Mouse (Mus musculus): ENCODE measurements at regions not wholly inside any gene's neighbourhood (a gene's known extent, or its start where the extent isn't known, plus 50 kb on each side); places are given as distances from the start of the nearest gene placed in this dataset.

DNA sequence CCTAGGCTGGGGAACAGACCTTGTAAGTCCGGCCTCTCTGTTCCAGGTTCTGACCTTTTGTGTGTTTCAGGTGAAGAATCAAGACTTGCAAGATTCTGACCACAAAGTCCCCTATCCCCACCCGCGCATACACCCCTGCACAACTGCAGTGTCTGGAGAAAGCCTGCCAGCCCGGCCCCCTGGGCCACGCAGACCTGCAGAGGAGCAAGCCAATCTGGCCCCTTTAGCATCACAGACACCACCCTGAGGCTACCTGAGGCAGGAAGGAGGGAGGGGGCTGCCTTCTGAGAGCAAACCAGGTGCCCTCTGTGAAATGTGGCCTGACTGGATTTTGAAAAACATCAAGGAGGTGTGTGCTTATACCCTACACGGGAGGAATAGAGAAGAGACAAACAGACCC is 213.8 kb upstream of the Spdye4c start:
- Histone ChIP-seq H3K4me1 (ENCODE audit: control insufficient read depth, insufficient read depth, low read length) (peaks cover 5% of the 10 kb centered on the region), H3K4me2 (ENCODE audit: low read depth, severe bottlenecking) (no peak overlapping the region), H3K36me3 (ENCODE audit: control insufficient read depth, insufficient read depth, low read length) (no peaks in the 10 kb centered on the region), H3K9ac (ENCODE audit: low read length) (no peak overlapping the region), H3K4me3 (ENCODE audit: low read depth, low read length) (no peak overlapping the region), H3K27ac (replicated peaks; ENCODE audit: low read depth, low read length) (no peak overlapping the region), H3K9me3 (ENCODE audit: control insufficient read depth, low read length) (no peaks in the 10 kb centered on the region), H3K27me3 (ENCODE audit: control insufficient read depth, insufficient read depth, low read length) (no peaks in the 10 kb centered on the region)
- DNase-seq (ENCODE audit: low spot score): peak; percentile 35
- 64% methylated on average over 6 of the region's 6 CpGs for WGBS
- ATAC-seq (ENCODE audit: insufficient number of reproducible peaks, low FRiP score, low TSS enrichment, low read depth): no peak

DNA sequence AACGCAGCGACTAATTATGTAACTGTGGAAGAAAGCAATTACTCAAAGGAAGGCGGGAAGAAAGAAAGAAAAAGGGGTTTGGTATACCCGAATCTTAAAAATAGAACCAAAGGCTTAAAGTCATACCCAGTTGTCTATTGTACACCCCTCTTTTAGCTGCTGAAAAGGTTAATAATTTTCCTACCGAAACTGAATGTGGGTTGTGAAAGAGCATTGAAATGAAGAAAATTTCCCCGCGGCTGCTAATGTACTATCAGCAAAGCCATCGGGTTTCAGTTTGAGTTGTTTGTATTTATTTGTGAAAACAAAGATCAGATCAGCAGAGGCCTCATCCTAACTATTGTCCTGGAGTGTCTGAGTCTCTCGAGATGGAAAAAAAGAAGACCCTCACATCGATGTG is 213.3 kb upstream of the Spdye4c start:
- no peaks in the 10 kb centered on the region for H3K9me3 ChIP-seq (ENCODE audit: control insufficient read depth, low read length)
- no peak for DNase-seq (ENCODE audit: low spot score)
- peaks cover 5% of the 10 kb centered on the region for H3K4me1 ChIP-seq (ENCODE audit: control insufficient read depth, insufficient read depth, low read length)
- no peak overlapping the region for H3K27ac ChIP-seq (replicated peaks; ENCODE audit: low read depth, low read length)
- WGBS: 66% methylated on average over 10 of the region's 10 CpGs
- H3K27me3 ChIP-seq (ENCODE audit: control insufficient read depth, insufficient read depth, low read length): no peaks in the 10 kb centered on the region
- no peak for ATAC-seq (ENCODE audit: insufficient number of reproducible peaks, low FRiP score, low TSS enrichment, low read depth)
- H3K4me3 ChIP-seq (ENCODE audit: low read depth, low read length): no peak overlapping the region
- no peak overlapping the region for H3K9ac ChIP-seq (ENCODE audit: low read length)
- no peak overlapping the region for H3K4me2 ChIP-seq (ENCODE audit: low read depth, severe bottlenecking)
- no peaks in the 10 kb centered on the region for H3K36me3 ChIP-seq (ENCODE audit: control insufficient read depth, insufficient read depth, low read length)

DNA sequence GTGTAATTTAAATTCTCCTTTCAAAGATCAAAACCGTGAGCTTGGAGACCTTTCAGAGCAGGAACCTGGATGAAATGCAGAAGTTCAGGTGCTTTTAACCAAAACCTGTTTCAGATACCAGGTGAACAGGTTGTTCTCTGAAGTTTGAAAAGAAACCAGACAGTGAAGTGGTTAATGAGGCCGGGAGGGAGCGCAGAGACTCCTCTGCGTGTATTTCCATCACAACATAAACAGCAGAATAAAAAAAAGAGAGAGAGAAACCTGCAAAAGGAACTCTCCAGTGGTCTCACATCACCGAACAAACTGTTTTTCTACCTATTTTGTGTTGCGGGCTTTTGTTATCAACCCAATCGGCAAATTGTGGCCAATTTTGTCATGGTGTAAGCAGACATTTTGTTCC is 212.6 kb upstream of the Spdye4c start:
- Histone ChIP-seq H3K27ac (replicated peaks; ENCODE audit: low read depth, low read length) (no peak overlapping the region), H3K4me3 (ENCODE audit: low read depth, low read length) (no peak overlapping the region), H3K9me3 (ENCODE audit: control insufficient read depth, low read length) (no peaks in the 10 kb centered on the region), H3K4me1 (ENCODE audit: control insufficient read depth, insufficient read depth, low read length) (peaks cover 5% of the 10 kb centered on the region), H3K4me2 (ENCODE audit: low read depth, severe bottlenecking) (no peak overlapping the region), H3K36me3 (ENCODE audit: control insufficient read depth, insufficient read depth, low read length) (no peaks in the 10 kb centered on the region), H3K27me3 (ENCODE audit: control insufficient read depth, insufficient read depth, low read length) (no peaks in the 10 kb centered on the region), H3K9ac (ENCODE audit: low read length) (no peak overlapping the region)
- DNase-seq (ENCODE audit: low spot score) (no peak), ATAC-seq (ENCODE audit: insufficient number of reproducible peaks, low FRiP score, low TSS enrichment, low read depth) (no peak)
- WGBS: 76% methylated on average over 7 of the region's 7 CpGs

GRCm38 (mm10) chr2:128379151-128379550 is 211.9 kb upstream of the Spdye4c start:
- Histone ChIP-seq H3K4me1 (ENCODE audit: control insufficient read depth, insufficient read depth, low read length) (peaks cover 5% of the 10 kb centered on the region), H3K9ac (ENCODE audit: low read length) (no peak overlapping the region), H3K4me3 (ENCODE audit: low read depth, low read length) (no peak overlapping the region), H3K9me3 (ENCODE audit: control insufficient read depth, low read length) (no peaks in the 10 kb centered on the region), H3K27ac (replicated peaks; ENCODE audit: low read depth, low read length) (no peak overlapping the region), H3K4me2 (ENCODE audit: low read depth, severe bottlenecking) (no peak overlapping the region), H3K36me3 (ENCODE audit: control insufficient read depth, insufficient read depth, low read length) (no peaks in the 10 kb centered on the region), H3K27me3 (ENCODE audit: control insufficient read depth, insufficient read depth, low read length) (no peaks in the 10 kb centered on the region)
- DNase-seq (ENCODE audit: low spot score): no peak
- ATAC-seq (ENCODE audit: insufficient number of reproducible peaks, low FRiP score, low TSS enrichment, low read depth): no peak
- WGBS: 81% methylated on average over 8 of the region's 8 CpGs

DNA sequence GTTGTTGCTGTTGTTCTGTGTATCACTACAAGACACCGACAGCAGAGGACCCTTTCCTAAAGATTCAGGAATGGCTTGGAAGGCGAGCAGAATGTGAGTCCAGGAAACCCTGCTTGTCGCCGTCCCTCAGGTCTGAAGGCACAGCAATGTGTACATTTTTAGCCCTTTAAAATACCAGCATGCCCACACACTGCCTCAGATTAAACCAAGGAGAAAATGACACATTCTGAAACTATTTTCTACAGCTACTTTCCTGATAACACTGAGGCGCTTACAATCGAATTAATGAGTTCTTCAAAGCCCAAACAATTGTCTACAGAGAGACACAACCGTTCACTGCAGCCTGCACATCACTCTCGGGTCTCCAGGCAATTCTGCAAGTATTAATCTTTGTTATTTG is 211.5 kb upstream of the Spdye4c start:
- Histone ChIP-seq H3K4me3 (ENCODE audit: low read depth, low read length) (no peak overlapping the region), H3K9ac (ENCODE audit: low read length) (no peak overlapping the region), H3K9me3 (ENCODE audit: control insufficient read depth, low read length) (no peaks in the 10 kb centered on the region), H3K4me1 (ENCODE audit: control insufficient read depth, insufficient read depth, low read length) (peaks cover 5% of the 10 kb centered on the region), H3K36me3 (ENCODE audit: control insufficient read depth, insufficient read depth, low read length) (no peaks in the 10 kb centered on the region), H3K27me3 (ENCODE audit: control insufficient read depth, insufficient read depth, low read length) (no peaks in the 10 kb centered on the region), H3K4me2 (ENCODE audit: low read depth, severe bottlenecking) (no peak overlapping the region), H3K27ac (replicated peaks; ENCODE audit: low read depth, low read length) (no peak overlapping the region)
- no peak for ATAC-seq (ENCODE audit: insufficient number of reproducible peaks, low FRiP score, low TSS enrichment, low read depth)
- 74% methylated on average over 8 of the region's 8 CpGs for WGBS
- no peak for DNase-seq (ENCODE audit: low spot score)

GRCm38 (mm10) chr2:128380581-128380980 is 210.4 kb upstream of the Spdye4c start:
- Histone ChIP-seq H3K9ac (ENCODE audit: low read length) (no peak overlapping the region), H3K4me1 (ENCODE audit: control insufficient read depth, insufficient read depth, low read length) (peaks cover 5% of the 10 kb centered on the region), H3K36me3 (ENCODE audit: control insufficient read depth, insufficient read depth, low read length) (no peaks in the 10 kb centered on the region), H3K4me3 (ENCODE audit: low read depth, low read length) (no peak overlapping the region), H3K4me2 (ENCODE audit: low read depth, severe bottlenecking) (no peak overlapping the region), H3K27me3 (ENCODE audit: control insufficient read depth, insufficient read depth, low read length) (no peaks in the 10 kb centered on the region), H3K9me3 (ENCODE audit: control insufficient read depth, low read length) (no peaks in the 10 kb centered on the region), H3K27ac (replicated peaks; ENCODE audit: low read depth, low read length) (no peak overlapping the region)
- 60% methylated on average over 7 of the region's 7 CpGs for WGBS
- ATAC-seq (ENCODE audit: insufficient number of reproducible peaks, low FRiP score, low TSS enrichment, low read depth): no peak
- DNase-seq (ENCODE audit: low spot score): no peak

DNA sequence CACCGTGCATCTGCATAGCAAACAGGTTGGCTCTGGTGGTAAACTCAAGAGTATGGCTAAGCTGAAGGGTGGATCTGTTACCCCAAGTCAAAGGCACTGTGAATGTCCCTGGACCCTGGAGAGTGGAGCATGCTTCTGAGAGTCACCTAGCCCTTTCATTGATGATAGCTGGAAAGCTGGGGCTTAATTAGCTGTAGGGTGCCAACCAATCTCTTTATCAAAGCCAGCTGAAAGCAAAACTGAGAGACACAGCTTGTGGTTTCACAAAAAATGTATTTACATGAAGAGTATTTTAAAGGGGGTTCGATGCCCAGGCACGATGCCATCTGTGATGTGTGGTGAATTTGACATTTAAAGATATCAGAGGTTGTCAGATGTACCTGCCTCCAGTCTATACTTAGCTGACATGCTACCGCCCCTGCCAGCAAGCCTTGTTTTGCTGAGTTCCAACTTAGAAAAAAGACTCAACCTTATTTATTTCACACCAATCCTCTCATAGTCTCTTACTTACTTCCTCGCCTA is 209.3 kb upstream of the Spdye4c start:
- WGBS: 82% methylated on average over 5 of the region's 5 CpGs
- Histone ChIP-seq H3K27me3 (ENCODE audit: control insufficient read depth, insufficient read depth, low read length) (no peaks in the 10 kb centered on the region), H3K27ac (replicated peaks; ENCODE audit: low read depth, low read length) (no peak overlapping the region), H3K4me3 (ENCODE audit: low read depth, low read length) (no peak overlapping the region), H3K36me3 (ENCODE audit: control insufficient read depth, insufficient read depth, low read length) (no peaks in the 10 kb centered on the region), H3K9ac (ENCODE audit: low read length) (no peak overlapping the region), H3K4me1 (ENCODE audit: control insufficient read depth, insufficient read depth, low read length) (peaks cover 5% of the 10 kb centered on the region), H3K9me3 (ENCODE audit: control insufficient read depth, low read length) (no peaks in the 10 kb centered on the region), H3K4me2 (ENCODE audit: low read depth, severe bottlenecking) (no peak overlapping the region)
- ATAC-seq (ENCODE audit: insufficient number of reproducible peaks, low FRiP score, low TSS enrichment, low read depth) (no peak), DNase-seq (ENCODE audit: low spot score) (no peak)

GRCm38 (mm10) chr2:128382473-128382872 is 208.5 kb upstream of the Spdye4c start:
- Histone ChIP-seq H3K4me3 (ENCODE audit: low read depth, low read length) (no peak overlapping the region), H3K9me3 (ENCODE audit: control insufficient read depth, low read length) (no peaks in the 10 kb centered on the region), H3K9ac (ENCODE audit: low read length) (no peak overlapping the region), H3K27me3 (ENCODE audit: control insufficient read depth, insufficient read depth, low read length) (no peaks in the 10 kb centered on the region), H3K4me2 (ENCODE audit: low read depth, severe bottlenecking) (no peak overlapping the region), H3K27ac (replicated peaks; ENCODE audit: low read depth, low read length) (no peak overlapping the region), H3K36me3 (ENCODE audit: control insufficient read depth, insufficient read depth, low read length) (no peaks in the 10 kb centered on the region), H3K4me1 (ENCODE audit: control insufficient read depth, insufficient read depth, low read length) (no peaks in the 10 kb centered on the region)
- DNase-seq (ENCODE audit: low spot score) (no peak), ATAC-seq (ENCODE audit: insufficient number of reproducible peaks, low FRiP score, low TSS enrichment, low read depth) (no peak)
- 91% methylated on average over 4 of the region's 4 CpGs for WGBS

DNA sequence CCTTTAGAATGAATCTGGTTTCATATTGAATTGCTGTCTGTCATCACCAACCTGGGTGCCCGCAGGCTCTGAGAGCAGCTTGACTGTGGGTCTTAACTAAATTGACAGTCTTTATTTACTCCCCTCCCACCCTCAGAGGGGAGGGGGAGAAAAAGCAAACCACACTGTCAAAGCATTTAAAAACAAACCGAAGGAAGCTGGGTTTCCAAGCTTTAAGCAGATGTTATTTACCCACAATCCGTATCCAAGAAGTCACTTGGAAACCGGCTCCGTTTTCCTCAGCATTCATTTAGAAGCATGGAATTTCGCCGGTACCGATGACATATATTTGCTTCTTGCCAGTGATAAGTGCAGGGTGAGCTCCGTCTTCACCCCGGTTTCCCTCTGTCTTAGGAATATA is 206.4 kb upstream of the Spdye4c start:
- no peak for DNase-seq (ENCODE audit: low spot score)
- H3K4me3 ChIP-seq (ENCODE audit: low read depth, low read length): no peak overlapping the region
- H3K9me3 ChIP-seq (ENCODE audit: control insufficient read depth, low read length): no peaks in the 10 kb centered on the region
- no peaks in the 10 kb centered on the region for H3K36me3 ChIP-seq (ENCODE audit: control insufficient read depth, insufficient read depth, low read length)
- no peaks in the 10 kb centered on the region for H3K27me3 ChIP-seq (ENCODE audit: control insufficient read depth, insufficient read depth, low read length)
- no peaks in the 10 kb centered on the region; the same call in 1 of the 2 replicates for H3K4me1 ChIP-seq (ENCODE audit: control insufficient read depth, insufficient read depth, low read length)
- no peak overlapping the region for H3K4me2 ChIP-seq (ENCODE audit: low read depth, severe bottlenecking)
- no peak overlapping the region for H3K27ac ChIP-seq (replicated peaks; ENCODE audit: low read depth, low read length)
- WGBS: 86% methylated on average over 10 of the region's 10 CpGs
- no peak overlapping the region for H3K9ac ChIP-seq (ENCODE audit: low read length)
- ATAC-seq (ENCODE audit: insufficient number of reproducible peaks, low FRiP score, low TSS enrichment, low read depth): no peak
